Mouse (Mus musculus): ENCODE results near the gene Resp18. TPM values are rescaled to one million over a fixed set of nuclear protein-coding genes. Genes with fewer than 3 reads are reported as not detected.

Gene Resp18
- not detected in 2 replicates for polyA plus RNA-seq (2012; ENCODE audit: low replicate concordance)

DNA sequence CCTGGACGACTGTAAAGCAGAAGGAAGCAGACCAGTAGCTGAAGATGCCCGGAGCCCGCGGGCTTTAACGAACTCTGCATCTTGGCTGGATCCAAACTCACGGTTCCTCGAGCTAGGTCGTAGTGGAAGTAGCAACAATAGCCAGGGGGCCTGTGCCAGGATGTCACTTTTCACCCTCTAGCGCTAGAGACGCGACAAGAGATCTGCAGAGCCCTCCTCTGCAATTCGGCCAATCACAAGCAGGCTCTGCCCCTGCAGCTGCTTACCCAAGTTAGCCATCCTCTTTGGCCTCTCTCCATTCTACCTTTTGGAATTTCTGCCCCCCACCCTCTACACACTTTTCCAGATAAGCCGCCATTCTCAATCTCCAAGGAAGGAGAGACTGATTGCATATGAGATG, at the start of gene Resp18:
TSS of gene Resp18 (minus strand) at position 188 of the 400 bp plus-strand sequence.

DNA sequence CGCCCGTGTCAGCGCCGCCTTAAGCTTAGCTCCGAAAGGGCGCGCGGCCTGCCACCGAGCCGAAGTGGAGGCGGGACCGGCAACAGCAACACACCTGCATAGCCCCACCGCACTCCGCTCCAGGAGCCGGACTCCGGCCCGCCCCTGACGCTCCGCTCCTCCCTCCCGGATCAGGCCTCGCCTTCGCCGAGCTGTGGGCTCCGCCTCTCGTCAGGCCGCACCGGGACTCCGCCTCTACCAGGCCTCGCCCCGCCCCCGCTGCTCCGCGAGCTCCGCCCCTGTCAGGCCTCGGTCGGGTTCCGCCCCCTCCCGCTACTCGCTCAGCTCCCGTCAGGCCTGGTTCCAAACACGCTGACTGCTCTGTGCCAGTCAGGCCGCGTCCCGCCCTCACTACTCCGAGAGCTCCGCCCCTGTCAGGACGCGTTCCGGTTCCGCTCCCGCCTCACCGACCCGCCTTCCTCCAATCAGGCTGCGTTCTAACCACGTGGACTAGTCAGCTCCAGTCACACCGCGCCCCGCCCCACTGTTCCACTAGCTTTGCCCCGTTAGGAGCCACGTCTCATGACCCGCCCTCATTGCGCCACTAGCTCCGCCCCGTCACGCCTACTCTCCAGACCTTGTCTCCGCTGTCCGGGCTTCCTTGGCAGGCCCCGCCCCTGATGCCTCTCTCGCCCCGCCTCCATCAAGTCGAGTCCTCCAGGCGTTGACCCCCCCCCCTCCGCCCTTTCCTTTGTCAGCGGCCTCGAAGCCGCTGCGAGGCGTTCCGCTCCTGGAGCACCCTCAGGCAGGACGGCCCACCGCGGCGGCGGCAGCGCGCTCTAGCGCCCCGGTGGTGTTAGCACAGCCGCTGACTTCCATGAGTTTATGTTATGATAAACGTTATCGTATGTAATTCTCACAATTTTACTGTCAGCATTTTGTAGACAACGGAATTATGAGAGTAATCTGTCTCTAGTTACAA, 39.3 kb upstream of the Resp18 start, which contains the start of gene Dnpep:
TSS of gene Dnpep (minus strand) at position 750 of the 961 bp plus-strand sequence.

DNA sequence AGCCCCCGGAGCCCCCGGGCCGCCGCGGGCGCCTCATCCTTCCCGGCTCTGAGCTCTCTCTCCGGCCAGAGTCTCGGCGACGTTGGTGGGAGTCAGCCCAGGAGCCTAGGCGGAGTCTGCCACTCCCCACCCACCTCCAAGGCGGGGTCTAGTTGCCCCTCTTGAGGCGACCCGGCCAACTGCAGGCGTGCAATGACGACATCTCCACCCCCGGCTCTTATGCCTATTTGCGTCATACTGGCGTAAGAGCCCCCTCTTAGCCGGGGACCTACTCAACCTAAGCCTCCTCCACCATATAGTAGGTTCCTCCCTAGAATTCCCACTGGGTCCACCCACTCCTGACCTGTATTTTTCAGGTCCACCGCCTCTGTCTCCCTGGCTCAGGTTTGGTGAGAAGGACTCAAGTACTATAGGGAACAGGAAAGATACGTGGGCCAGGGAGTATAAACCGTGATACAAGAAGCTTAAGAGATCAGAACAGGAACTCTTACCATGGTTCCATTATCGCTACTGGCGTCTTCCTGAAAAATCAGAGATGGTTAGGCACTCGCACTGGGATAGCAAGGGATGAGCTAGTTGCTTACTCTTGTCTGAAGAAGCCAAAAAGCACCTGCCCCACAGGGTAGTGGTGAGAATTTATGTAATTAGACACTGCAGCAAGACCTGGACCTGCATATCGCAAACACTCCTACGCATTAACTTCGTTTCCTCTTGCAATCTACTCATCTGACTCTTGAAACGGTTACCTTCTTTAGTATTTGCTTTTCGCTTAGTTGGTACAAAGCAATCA, 13.9 kb downstream of the Resp18 start, which contains the start of gene Ptprn:
TSS of gene Ptprn (minus strand) at position 412 of the 790 bp plus-strand sequence.

DNA sequence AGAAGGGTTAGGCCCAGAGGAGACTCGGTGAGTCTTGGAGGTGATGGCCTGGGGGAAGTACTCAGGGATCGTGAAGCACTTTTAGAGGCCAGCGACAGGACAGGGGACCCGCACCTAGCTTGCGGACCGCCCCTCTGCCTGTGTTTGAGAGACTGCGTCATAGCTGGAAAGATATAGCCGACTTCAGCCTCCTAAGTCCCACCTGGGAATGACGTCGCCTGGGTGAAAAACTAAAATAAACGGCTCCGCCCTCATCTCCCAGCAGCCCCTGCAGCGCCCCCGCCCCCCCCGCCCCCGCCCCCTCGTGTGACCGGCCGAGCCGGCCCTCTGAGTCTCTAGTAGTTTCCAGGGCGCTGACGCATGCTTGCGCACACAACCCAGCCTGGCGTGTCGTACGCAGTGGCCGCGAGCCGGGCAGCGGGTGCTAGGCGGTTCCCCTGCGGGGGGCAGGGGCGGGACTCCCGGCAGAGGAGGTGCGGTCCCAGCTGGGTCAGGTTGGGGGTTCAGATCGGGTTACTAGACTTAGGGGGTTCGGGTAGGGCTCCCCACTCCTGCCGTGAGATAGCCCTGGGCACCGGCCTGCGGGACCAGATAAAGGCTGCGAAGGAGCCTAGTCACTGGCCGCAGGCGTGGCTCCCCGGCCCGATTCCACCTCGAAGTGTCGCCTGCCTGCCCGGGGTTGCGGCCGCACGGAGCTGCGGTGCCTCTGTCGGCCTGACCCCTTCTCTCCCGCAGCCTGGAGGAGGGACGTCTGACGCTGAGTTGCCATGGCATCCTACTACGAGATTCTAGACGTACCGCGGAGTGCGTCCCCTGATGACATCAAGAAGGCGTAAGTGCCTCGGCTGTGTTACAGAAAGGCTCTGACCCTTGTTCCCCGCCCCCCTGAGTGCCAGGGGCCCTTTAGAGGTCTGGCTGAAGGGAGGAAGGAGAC, 41.8 kb downstream of the Resp18 start, which contains the start of gene Dnajb2:
TSS of gene Dnajb2 (plus strand) at position 290 of the 934 bp plus-strand sequence.

DNA sequence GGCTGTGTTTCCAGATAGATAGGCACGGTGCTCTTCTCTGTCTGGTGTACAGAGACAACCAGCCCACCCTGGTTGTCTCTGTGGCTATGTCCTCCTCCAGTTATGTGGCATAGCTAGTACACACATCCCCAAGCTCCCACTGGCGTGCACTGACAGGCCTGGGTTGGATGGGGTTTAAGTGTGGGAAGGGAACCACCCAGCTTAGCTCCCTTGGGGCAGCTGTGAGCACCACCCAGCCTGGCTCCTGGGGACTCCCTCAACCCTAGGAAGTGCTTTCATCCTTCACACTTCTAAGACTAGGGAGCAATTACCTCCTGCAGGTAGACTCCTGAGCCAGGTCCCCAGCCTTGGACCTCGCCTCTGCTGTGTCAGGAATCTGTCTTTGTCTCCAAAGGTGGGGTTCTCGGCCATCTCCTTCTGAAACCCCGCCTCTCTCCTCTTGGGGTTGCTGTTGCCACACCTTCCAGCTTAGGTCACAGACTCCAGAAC, 46.5 kb downstream of the Resp18 start, which contains the start of gene A630095N17Rik:
TSS of gene A630095N17Rik (minus strand) at position 439 of the 489 bp plus-strand sequence.

Other genes with a start within 250 kb of the Resp18 start
- gene Nhej1, start 153.2 kb downstream of the Resp18 start, polyA plus RNA-seq (2012; ENCODE audit: low replicate concordance) = 0.49 and 0.71 TPM in 2 replicates
- 0.15 TPM in 1 of 2 replicates, not detected in the other for gene Slc23a3, start 144.5 kb downstream of the Resp18 start, polyA plus RNA-seq (2012; ENCODE audit: low replicate concordance)
- gene Cnppd1, start 135.7 kb downstream of the Resp18 start, polyA plus RNA-seq (2012; ENCODE audit: low replicate concordance) = 63.0 and 65.5 TPM in 2 replicates
- gene Retreg2, start 135.6 kb downstream of the Resp18 start, polyA plus RNA-seq (2012; ENCODE audit: low replicate concordance) = 81.2 and 167 TPM in 2 replicates
- gene Zfand2b, start 109.8 kb downstream of the Resp18 start, polyA plus RNA-seq (2012; ENCODE audit: low replicate concordance) = 18.0 and 31.8 TPM in 2 replicates
- gene Abcb6, start 98.0 kb downstream of the Resp18 start, polyA plus RNA-seq (2012; ENCODE audit: low replicate concordance) = 0.13 and 7.2 TPM in 2 replicates
- 11.8 and 19.3 TPM in 2 replicates for gene Ankzf1, start 86.3 kb downstream of the Resp18 start, polyA plus RNA-seq (2012; ENCODE audit: low replicate concordance)
- gene Atg9a, start 86.2 kb downstream of the Resp18 start, polyA plus RNA-seq (2012; ENCODE audit: low replicate concordance) = 41.2 and 51.7 TPM in 2 replicates
- gene Glb1l, start 67.6 kb downstream of the Resp18 start, polyA plus RNA-seq (2012; ENCODE audit: low replicate concordance) = 0.58 and 0.97 TPM in 2 replicates
- gene Stk16, start 67.6 kb downstream of the Resp18 start, polyA plus RNA-seq (2012; ENCODE audit: low replicate concordance) = 61.2 and 158 TPM in 2 replicates
- 16.3 and 47.0 TPM in 2 replicates for gene Tuba4a, start 58.5 kb downstream of the Resp18 start, polyA plus RNA-seq (2012; ENCODE audit: low replicate concordance)
- 0.28 TPM in 1 of 2 replicates, not detected in the other for gene A630095N17Rik, start 46.3 kb downstream of the Resp18 start, polyA plus RNA-seq (2012; ENCODE audit: low replicate concordance)
- 18.6 and 44.4 TPM in 2 replicates for gene Dnajb2, start 42.0 kb downstream of the Resp18 start, polyA plus RNA-seq (2012; ENCODE audit: low replicate concordance)
- 0.25 and 0.55 TPM in 2 replicates for gene Ptprn, start 13.9 kb downstream of the Resp18 start, polyA plus RNA-seq (2012; ENCODE audit: low replicate concordance)
- 31.1 and 62.9 TPM in 2 replicates for gene Dnpep, start 39.6 kb upstream of the Resp18 start, polyA plus RNA-seq (2012; ENCODE audit: low replicate concordance)
- 0.42 and 3.0 TPM in 2 replicates for gene Des, start 81.9 kb upstream of the Resp18 start, polyA plus RNA-seq (2012; ENCODE audit: low replicate concordance)
- 1.3 and 3.6 TPM in 2 replicates for gene Speg, start 96.9 kb upstream of the Resp18 start, polyA plus RNA-seq (2012; ENCODE audit: low replicate concordance)
- 112 and 181 TPM in 2 replicates for gene Gmppa, start 157.5 kb upstream of the Resp18 start, polyA plus RNA-seq (2012; ENCODE audit: low replicate concordance)
- not detected in 2 replicates for gene Asic4, start 172.0 kb upstream of the Resp18 start, polyA plus RNA-seq (2012; ENCODE audit: low replicate concordance)
- 43.0 and 64.3 TPM in 2 replicates for gene Chpf, start 200.9 kb upstream of the Resp18 start, polyA plus RNA-seq (2012; ENCODE audit: low replicate concordance)
- 2.5 and 7.4 TPM in 2 replicates for gene Tmem198, start 201.1 kb upstream of the Resp18 start, polyA plus RNA-seq (2012; ENCODE audit: low replicate concordance)
- 0.13 and 0.53 TPM in 2 replicates for gene Obsl1, start 228.0 kb upstream of the Resp18 start, polyA plus RNA-seq (2012; ENCODE audit: low replicate concordance)
- 0.08 and 0.48 TPM in 2 replicates for gene Inha, start 228.7 kb upstream of the Resp18 start, polyA plus RNA-seq (2012; ENCODE audit: low replicate concordance)
- gene Stk11ip, start 243.1 kb upstream of the Resp18 start, polyA plus RNA-seq (2012; ENCODE audit: low replicate concordance) = 126 and 243 TPM in 2 replicates

All from hematopoietic multipotent progenitor cell, adult 10-12 weeks (in vitro differentiated cells).